Mouse (Mus musculus) spleen, postnatal 14 days (tissue): ENCODE measurements around the gene Sumo1.

ENCODE experiments used
- DNase-seq, 2 experiments: peaks; one replicate each; pipeline ENCODE4 v3.0.0; 2021 to 2022; ENCODE audit warnings: low spot score in 2 of 2

The Sumo1 gene

DNA sequence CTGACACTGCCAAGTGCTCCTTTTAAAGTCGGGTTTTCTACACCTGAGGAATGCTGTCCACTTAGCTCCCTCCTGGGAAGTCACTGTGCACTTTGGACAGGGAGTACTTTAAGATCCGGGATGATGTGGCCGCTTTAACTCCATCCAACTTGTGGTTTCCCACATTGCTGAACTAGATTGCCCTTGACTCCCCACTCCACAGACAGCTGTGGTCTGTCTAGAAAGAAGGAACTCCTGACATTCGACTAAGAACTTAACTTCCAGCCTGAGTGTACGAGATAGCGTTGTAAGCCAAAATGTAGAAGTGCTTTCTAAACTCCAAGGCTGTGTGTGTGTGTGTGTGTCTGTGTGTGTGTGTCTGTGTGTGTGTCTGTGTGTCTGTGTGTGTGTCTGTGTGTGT lies 120.4 kb downstream of the Sumo1 start:
- no peak for DNase-seq

DNA sequence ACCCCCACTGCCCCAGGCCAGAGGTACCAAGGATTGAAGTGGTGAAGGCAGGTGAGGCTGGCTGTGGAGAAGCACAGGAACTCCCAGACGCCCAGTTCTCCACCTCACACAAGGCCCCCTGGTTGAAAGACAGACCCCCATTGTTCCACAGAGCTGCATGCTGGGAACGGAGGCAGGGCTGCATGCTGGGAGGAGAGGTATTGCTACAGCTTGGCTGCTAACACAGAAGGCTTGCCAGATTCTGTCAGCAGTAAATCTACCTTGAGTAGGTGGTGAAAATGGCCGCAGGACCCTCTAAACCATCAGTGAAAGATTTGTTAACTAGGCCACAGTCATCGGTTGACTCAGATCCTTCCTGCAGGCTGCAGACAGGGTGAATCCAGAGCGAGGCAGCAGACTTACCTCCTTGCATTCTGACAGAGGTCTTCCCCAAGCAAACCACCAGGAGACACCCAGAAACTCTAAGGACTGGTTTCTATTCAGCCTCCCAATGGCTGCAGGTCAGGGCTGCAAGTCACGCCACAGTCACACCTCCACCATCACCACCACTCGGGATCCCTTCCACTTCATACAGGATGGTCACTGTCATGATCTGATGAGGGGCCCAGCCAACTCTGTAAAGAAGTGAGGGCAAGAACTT lies 121.5 kb downstream of the Sumo1 start:
- DNase-seq, result no peak

DNA sequence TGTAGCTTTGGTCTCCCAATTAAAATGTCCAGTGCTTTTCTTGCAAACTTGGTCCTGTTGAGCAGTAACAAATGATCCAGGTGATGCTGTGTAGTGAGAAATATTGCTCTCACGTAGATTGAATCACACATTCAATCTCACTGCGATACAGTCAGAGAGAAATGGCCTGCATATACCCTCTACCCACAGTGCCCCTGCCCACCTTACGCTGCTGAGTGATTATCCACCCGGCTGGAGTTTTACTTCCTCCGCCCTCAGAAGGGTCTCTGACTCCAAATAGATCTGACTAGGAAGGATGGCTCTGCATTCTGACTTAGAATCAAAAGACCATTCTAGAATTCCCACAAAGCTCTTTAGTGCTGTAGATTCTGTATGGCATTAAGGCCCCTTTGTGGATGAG lies 122.1 kb downstream of the Sumo1 start:
- DNase-seq, result no peak

DNA sequence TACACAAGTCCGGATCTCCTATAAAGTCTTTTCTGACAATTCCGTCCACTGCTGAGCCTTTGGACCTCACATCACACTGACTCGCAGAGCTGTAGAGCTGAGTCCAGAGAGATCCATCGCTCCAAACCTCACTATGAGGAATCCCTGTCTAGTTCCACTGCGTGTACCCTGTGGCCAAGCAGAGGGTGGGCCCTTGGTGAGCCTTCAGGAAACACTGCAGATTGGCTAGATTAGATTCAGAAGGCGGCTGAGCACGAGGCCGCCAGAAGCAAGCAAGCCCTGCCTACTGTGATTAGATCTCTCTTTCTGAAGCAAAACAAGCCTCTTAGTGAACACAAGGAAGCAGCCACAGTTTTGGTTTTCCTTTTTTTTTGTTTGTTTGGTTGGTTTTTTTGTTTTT lies 126.7 kb downstream of the Sumo1 start:
- no peak for DNase-seq

DNA sequence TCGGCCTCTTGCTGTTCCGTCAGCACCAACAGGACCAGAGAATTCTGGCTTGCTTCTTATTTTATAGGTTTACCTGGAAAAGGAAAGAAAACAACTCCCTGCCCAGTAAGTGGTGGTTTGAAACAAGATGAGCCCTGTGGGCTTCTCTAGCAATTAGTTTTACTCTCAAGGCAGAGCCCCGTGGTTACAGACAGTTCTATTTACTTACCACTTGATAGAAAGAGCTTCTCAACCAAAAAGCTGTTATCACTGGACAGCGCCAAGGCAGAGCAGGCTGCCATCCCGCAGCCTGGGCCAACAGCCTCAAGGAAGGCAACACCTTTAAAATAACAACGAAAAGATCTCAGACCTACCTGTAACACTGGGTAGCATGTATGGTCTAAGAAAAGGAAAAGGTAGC lies 128.4 kb downstream of the Sumo1 start:
- no peak for DNase-seq

DNA sequence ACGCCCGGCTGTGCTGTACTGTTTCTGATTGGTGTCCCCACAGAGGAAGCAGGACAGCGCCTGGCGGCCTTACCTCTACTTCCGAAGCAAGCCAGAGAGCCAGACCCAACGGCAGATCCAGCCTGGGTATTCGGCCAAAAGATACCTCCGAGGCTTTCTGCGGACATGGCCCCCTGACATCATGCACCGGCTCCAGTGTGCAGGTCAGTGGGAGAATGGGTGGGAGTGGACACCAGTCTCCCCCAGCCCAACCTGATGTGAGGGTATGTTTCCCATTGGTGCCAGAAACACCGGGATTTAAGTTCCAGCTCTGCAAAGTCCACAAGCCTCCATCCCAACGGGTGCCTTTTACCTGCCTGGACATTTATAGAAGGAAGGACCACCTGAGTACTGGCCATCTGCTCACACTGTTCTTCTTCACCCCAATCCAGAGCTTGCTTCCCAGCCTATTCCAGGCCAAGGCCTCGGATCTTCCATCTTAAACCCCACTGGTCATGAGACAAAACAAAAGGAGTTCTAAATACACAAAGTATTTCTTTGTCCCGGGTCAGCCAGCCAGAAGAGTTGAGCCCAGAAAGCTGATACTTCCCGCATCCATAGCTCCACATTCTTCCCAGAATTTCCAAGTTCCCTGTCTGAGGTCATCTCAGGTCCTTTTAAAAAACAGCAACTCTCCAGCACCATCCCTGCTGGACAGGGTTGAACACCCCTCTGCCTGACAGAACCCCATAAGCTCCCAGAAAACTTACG lies 129.2 kb downstream of the Sumo1 start:
- no peak for DNase-seq

DNA sequence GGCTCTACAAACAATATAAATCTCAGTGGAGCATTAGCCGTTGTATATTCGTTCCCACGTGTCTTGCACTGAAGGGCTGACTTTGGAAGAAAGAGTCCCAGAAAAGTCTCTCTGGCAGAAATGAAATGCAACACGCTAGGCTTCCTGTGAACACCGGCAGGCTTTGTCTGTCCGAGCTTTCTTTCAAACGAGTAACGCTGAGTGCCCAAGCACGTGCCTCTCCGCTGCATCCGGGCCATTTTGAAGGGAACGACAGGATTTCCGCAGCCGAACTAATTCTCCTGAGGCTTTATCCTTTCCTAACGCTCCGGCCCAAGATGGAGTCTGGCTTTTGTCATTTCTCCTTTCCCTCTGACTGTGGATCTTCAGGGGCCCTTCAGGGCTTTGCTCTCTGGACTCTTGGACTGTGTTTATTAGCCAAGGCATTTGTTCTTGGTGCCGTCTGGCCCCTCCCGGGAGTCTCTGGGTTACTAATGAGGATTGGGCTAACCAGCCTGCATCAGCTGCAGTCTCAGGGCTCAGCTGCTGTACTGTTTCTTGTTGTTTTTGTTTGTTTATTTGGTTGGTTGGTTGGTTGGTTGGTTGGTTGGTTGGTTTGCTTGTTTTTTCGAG lies 130.0 kb downstream of the Sumo1 start:
- no peak for DNase-seq

DNA sequence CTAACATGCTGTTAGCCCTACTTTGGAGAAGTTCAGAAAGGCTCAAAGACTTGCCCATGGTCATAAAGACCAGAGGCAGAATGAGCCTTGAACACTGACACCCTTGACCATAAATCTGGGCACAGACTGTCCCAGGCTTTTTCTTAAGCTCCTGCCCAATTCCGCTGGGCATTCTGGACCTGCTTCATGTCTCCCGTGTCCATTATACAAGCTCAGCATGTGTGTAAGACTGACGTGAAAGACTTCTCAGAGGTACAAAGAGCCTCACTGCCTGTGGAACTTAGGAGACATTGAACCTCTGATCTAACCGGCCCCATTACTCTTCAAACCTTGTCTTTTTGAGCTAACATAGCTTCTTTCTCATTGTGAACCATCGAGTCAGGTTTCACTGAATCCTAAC lies 132.3 kb downstream of the Sumo1 start:
- no peak for DNase-seq
